Mouse (Mus musculus) forebrain, embryonic 10.5 days (tissue): ENCODE measurements at regions not wholly inside any gene's neighbourhood (a gene's known extent, or its start where the extent isn't known, plus 50 kb on each side); places are given as distances from the start of the nearest gene placed in this dataset.

Source experiments
- DNase-seq: peaks from one replicate; pipeline ENCODE4 v3.0.0-alpha.2; 2017; ENCODE audit warnings: low spot score; ENCODE audit errors: extremely low spot score
- H3K27ac ChIP-seq: fragments of 300-500 bp; sonication (generic); 2 replicates; pipeline ENCODE4 v1.5.1; 2016; ENCODE audit warnings: mild to moderate bottlenecking
- H3K27me3 ChIP-seq: fragments of 300-500 bp; sonication (generic); 2 replicates; pipeline ENCODE4 v1.6.1; 2016; ENCODE audit warnings: mild to moderate bottlenecking; ENCODE audit not compliant: poor library complexity, severe bottlenecking
- H3K36me3 ChIP-seq: fragments of 300-500 bp; sonication (generic); replicated peaks from 2 replicates; pipeline ENCODE4 v1.6.1; 2016; ENCODE audit warnings: mild to moderate bottlenecking, moderate library complexity
- H3K4me1 ChIP-seq: fragments of 300-500 bp; sonication (generic); 2 replicates; pipeline ENCODE4 v1.6.1; 2016
- H3K4me3 ChIP-seq: fragments of 300-500 bp; sonication (generic); 2 replicates; pipeline ENCODE4 v1.5.1; 2016; ENCODE audit warnings: mild to moderate bottlenecking, moderate library complexity
- H3K9me3 ChIP-seq: fragments of 300-500 bp; sonication (generic); 2 replicates; pipeline ENCODE4 v1.6.1; 2016; ENCODE audit warnings: mild to moderate bottlenecking, moderate library complexity
- WGBS: fragments of 180-500 bp; shearing (Covaris S2); methylation state at CpG from one replicate; pipeline ENCODE4 v1.1.7; 2016; 5-methylcytosine and 5-hydroxymethylcytosine counted together

DNA sequence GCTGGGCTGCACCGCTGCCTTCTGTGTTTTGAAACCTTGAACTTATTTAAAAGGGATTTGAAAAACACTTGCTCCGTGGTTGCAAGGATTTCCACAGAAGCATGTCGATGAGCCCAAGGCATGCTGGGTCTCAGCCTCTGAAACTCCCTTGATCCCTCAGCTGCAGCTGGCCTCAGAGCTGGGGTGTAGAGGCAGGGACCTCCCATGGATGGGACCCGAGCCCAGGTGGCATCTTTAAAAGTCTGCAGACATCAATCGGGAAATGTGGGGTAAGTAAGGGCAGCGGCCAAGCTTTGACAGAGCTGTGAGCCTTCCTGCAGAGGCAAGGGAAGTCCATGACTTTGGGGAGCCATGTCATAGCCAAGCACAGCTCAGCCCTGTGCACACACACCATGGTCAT lies 207.1 kb downstream of the Cdc5l start:
- Histone ChIP-seq H3K27ac (0 out of 2 replicates have a peak overlapping the region, but pooled peaks have one; percentile 3), H3K27me3 (no peaks in the 10 kb centered on the region), H3K36me3 (no peaks in the 10 kb centered on the region), H3K9me3 (no peaks in the 10 kb centered on the region), H3K4me1 (peaks cover 36% of the 10 kb centered on the region), H3K4me3 (no peak overlapping the region)
- DNase-seq = no peak
- WGBS = 59% methylated on average over 6 of the region's 6 CpGs

DNA sequence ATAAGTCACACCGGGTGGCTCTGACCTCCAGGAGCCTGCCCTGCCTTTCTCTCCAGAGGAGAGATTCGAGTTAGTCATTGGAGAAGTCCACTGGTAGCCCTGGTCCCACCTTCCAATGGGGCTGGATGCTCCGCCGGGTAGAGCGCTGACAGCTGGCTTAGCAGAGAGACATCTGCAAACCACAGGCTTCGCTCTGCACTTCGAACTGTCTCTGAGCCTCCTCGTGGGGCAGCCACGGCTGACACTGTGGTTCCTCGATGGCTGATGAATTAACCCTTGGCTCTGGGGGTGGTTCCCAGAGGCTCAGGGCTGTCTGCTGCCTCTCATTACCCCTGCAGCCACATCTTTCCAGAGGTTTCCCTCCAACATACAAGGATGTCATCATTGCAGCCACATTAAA lies 211.9 kb downstream of the Cdc5l start:
- H3K27me3 ChIP-seq = no peaks in the 10 kb centered on the region
- 83% methylated on average over 10 of the region's 10 CpGs for WGBS
- H3K4me1 ChIP-seq = peaks cover 33% of the 10 kb centered on the region
- H3K4me3 ChIP-seq = no peak overlapping the region
- H3K9me3 ChIP-seq = no peaks in the 10 kb centered on the region
- no peaks in the 10 kb centered on the region for H3K36me3 ChIP-seq
- no peak for DNase-seq
- H3K27ac ChIP-seq = no peak overlapping the region

DNA sequence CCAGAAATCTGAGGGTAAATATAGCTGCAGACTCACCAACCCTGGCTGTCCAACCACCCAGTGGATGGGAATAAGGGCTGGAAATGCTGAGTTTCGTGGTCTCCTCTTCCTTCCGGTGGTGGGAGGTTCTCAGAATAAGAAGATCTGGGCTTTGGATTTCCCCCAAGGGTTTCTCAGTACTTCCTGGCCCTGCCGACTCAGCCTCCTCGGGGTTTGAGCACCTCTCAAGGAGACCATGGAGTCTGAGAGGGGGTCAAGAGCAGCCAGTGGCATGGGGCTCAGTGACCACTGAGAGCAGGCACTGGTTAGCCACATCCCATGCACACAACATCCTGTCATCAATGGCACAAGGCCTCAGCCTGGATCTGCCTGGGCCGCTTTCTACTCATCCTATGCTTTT lies 216.4 kb downstream of the Cdc5l start:
- H3K9me3 ChIP-seq = no peaks in the 10 kb centered on the region
- H3K27me3 ChIP-seq = no peaks in the 10 kb centered on the region
- no peak for DNase-seq
- WGBS = 91% methylated on average over 5 of the region's 5 CpGs
- peaks cover 31% of the 10 kb centered on the region for H3K4me1 ChIP-seq
- H3K36me3 ChIP-seq = no peaks in the 10 kb centered on the region
- no peak overlapping the region for H3K4me3 ChIP-seq
- H3K27ac ChIP-seq = no peak overlapping the region

DNA sequence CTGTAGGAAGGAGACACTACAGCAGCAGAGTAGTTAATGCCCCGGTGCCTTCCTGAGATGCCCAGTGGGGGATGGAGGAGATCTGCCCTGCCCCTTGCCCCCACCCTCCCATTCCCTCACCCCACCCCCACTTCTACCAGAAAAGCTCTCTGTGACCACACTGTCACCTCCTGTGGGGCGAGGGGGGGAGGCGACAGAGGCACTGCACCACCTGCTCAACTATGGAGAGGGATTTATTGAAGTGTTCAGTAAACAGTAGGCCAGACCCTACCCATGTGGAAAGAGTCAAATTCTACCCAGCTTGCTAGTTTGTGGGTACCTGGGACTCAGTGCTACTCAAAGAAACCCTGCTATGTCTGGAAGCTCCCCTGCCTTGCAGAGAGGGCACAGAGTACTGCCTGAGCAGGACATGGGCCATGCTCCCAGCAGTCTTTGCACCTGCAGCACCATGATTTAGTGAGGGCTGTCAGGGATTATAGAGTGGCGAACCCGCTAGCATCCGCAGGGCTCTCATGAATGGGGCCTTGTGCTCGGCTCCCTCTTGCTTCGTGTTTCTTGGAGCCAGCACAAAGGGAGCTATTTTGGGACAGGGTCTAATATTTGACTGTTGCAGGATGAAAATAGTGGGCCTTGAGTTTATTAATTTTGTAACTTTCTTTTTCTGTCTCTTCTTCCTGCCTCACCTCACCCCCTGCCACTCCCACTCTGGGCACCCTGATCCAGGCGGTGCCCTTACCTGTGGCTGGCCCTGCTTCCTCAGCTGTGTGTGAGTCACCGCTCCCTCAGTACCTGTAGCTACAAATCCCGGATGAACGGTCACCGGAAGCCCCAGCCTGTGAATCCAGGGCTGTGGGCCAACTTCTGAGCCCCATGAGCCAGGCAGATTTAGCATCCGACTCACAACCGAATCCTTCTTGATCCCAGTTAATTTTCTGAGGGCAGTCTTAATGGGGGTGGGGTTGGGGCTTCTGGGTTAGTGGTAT lies 218.2 kb downstream of the Cdc5l start:
- no peak overlapping the region for H3K4me3 ChIP-seq
- no peaks in the 10 kb centered on the region for H3K36me3 ChIP-seq
- WGBS = 76% methylated on average over 15 of the region's 15 CpGs
- peaks cover 28% of the 10 kb centered on the region for H3K4me1 ChIP-seq
- H3K9me3 ChIP-seq = peaks cover 5% of the 10 kb centered on the region; the same call in 1 of the 2 replicates
- H3K27ac ChIP-seq = 0 out of 2 replicates have a peak overlapping the region, but pooled peaks have one; percentile 3
- DNase-seq = no peak
- no peaks in the 10 kb centered on the region for H3K27me3 ChIP-seq

GRCm38 (mm10) chr17:45210984-45211383 lies 222.6 kb downstream of the Cdc5l start:
- Histone ChIP-seq H3K4me1 (peaks cover 22% of the 10 kb centered on the region), H3K36me3 (no peaks in the 10 kb centered on the region), H3K27me3 (no peaks in the 10 kb centered on the region), H3K9me3 (peaks cover 5% of the 10 kb centered on the region; the same call in 1 of the 2 replicates), H3K4me3 (no peak overlapping the region), H3K27ac (no peak overlapping the region)
- 86% methylated on average over 2 of the region's 2 CpGs for WGBS
- DNase-seq = no peak

DNA sequence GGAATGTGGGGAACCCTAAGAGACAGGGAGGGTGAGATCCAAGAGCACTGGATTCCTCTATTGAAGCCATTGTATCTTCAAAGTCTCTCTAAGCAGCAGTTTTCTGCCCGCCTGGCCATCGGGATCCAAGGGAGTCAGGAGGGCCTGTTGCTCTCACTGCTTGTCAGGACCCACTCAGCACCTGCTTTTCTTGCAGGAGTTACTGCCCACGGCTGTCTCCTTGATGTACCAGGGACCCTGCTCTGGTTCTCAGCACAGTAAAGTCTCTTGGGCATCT lies 224.2 kb downstream of the Cdc5l start:
- Histone ChIP-seq H3K9me3 (peaks cover 5% of the 10 kb centered on the region; the same call in 1 of the 2 replicates), H3K27ac (no peak overlapping the region), H3K27me3 (no peaks in the 10 kb centered on the region), H3K4me3 (no peak overlapping the region), H3K36me3 (no peaks in the 10 kb centered on the region), H3K4me1 (peaks cover 11% of the 10 kb centered on the region)
- 69% methylated on average over 3 of the region's 3 CpGs for WGBS
- DNase-seq = no peak

DNA sequence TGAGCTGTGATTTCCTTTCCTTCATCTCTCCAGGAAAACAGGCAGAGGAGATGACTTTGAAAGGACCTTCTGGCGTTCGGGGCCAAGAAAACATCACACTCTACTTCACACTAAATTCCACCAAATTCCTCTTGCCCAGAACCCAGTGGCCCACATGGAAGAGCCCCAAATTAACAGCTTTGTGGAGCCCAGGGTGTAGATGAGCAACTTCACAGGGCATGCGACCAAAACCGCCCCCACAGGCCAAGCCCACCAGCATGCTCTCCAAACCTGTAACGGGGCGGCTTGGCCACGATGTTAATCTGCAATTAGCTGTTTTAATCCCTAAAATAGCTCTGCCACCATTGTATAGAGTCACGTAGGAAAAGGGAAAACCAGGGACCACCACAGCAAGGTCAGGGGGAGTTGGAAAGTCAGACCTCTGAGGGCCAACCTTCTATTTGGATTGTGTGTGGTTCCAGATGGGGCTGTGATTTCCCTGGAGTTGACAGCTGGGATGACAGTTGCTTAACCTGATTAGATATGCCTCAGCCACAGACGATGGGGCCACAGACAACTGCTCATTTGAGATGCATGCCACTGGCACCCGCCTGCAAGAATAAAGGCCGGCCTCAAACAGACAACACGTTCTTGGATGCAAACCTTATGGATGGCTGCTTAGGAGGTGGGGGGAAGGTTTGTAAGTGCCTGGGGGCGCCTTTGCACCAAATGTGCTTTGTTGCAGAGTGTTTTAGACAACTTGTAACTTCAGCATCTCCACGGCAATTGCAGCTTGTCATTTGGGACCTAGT lies 224.7 kb downstream of the Cdc5l start:
- peaks cover 11% of the 10 kb centered on the region for H3K4me1 ChIP-seq
- H3K9me3 ChIP-seq = peaks cover 5% of the 10 kb centered on the region; the same call in 1 of the 2 replicates
- H3K4me3 ChIP-seq = no peak overlapping the region
- WGBS = 49% methylated on average over 14 of the region's 14 CpGs
- H3K27me3 ChIP-seq = no peaks in the 10 kb centered on the region
- H3K27ac ChIP-seq = no peak overlapping the region
- DNase-seq = no peak
- no peaks in the 10 kb centered on the region for H3K36me3 ChIP-seq

- Histone ChIP-seq H3K27ac (no peak overlapping the region), H3K4me3 (no peak overlapping the region), H3K27me3 (no peaks in the 10 kb centered on the region), H3K36me3 (no peaks in the 10 kb centered on the region), H3K4me1 (peaks cover 14% of the 10 kb centered on the region; the same call in 1 of the 2 replicates), H3K9me3 (no peaks in the 10 kb centered on the region)
- WGBS = 93% methylated on average over 6 of the region's 6 CpGs
- no peak for DNase-seq
Observed at GRCm38 (mm10) chr17:45195779-45196178, 237.8 kb downstream of the Cdc5l start.

DNA sequence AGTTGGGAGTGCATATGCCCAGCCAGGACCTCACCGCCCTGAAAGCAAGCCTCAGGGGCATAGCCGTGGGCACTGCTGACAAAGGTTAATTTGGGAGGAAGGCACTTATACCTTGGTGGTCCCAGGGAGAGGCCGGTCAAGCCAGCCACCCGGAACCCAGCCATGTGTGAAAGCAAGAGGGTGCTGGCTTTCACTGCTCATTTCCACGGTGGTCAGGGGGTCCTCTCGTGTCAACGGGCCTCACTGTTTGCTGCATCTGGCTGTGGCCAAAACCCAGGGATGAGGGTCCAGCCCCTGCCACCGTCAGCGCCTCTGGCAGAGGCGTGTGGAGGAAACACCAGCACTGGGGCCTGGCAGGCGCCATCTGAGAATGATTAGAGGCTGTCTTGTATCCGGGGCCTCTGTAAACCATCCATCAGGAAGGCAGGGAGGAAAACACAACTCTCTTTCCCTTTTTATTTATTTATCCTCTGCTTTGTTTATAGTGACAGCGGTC lies 238.7 kb downstream of the Cdc5l start:
- WGBS = 71% methylated on average over 13 of the region's 13 CpGs
- DNase-seq = no peak

DNA sequence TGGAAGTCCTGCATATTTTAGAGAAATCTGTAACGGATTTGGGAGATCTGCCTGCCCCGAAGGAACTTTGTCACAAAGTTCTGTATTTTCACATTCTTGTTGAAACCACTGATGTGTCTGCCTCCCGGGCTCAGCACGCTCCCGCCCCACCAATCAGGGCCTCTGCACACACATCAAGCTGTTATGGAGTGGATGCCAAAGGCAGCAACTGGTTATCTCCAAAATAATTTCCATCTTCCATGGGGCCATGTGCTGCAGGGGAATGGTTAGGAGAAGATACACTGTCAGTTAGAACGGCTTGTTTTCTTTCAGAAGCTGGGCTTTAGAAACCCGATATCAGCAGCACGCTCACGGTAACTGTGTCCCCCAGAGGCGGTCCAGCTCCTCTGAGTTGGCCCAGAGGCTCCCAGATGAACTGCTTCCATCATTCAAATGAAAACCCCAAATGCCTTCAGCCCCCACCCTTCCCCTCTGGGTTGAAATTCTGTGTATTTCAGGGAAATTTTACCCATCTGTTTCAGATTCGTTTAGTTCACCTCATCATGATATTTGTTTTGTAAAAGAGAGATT lies 240.0 kb downstream of the Cdc5l start:
- H3K27ac ChIP-seq = no peak overlapping the region
- DNase-seq = no peak
- H3K4me3 ChIP-seq = no peak overlapping the region
- H3K27me3 ChIP-seq = no peaks in the 10 kb centered on the region
- H3K4me1 ChIP-seq = peaks cover 14% of the 10 kb centered on the region; the same call in 1 of the 2 replicates
- 67% methylated on average over 11 of the region's 11 CpGs for WGBS
- no peaks in the 10 kb centered on the region for H3K36me3 ChIP-seq
- no peaks in the 10 kb centered on the region for H3K9me3 ChIP-seq

More for the DNA sequence above, 238.7 kb downstream of the Cdc5l start:
- Histone ChIP-seq H3K27ac (no peak overlapping the region; the same call in 1 of the 2 replicates), H3K36me3 (no peaks in the 10 kb centered on the region), H3K9me3 (no peaks in the 10 kb centered on the region), H3K4me1 (peaks cover 14% of the 10 kb centered on the region; the same call in 1 of the 2 replicates), H3K27me3 (no peaks in the 10 kb centered on the region), H3K4me3 (no peak overlapping the region)

DNA sequence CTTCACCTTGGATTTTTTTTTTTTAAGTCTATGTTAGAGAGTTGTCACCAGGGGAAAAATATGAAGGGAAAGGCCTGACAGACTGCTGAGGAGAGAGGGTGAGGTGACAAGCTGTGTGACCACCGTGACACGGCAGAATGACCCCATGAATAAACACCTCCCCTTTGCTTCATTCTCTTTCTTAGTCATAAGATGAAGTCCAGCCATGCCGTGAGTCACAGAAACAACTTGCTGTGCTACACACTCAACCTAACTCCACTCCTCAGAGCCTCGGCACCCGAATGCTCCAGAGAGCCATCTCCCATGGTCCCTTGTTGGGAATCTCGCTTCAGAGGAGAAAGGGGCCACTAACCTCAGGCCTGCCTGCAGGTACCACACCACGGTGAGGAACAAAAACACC lies 246.1 kb downstream of the Cdc5l start:
- H3K36me3 ChIP-seq = no peaks in the 10 kb centered on the region
- 83% methylated on average over 7 of the region's 7 CpGs for WGBS
- H3K9me3 ChIP-seq = no peaks in the 10 kb centered on the region
- H3K27ac ChIP-seq = no peak overlapping the region
- DNase-seq = no peak
- no peaks in the 10 kb centered on the region for H3K27me3 ChIP-seq
- no peaks in the 10 kb centered on the region for H3K4me1 ChIP-seq
- H3K4me3 ChIP-seq = no peak overlapping the region

DNA sequence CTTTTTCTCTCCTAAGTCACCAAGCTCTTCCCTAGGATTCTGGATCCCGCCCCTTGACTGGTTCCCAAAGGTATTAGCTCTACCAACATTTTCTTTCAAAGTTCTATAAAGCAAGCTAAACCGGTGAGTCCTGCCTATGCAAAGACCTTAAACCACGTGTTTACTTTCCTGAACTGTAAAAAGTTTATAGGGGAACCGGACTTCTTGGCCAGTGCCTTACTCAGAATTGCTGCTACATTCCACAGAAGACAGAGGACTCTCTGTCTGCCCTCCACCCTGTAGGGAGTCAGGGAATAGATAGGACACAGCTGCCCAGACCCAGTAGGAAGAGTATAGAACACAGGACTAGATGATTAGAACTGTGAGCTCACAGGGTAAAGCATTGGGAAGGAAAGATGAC lies 257.2 kb downstream of the Cdc5l start:
- Histone ChIP-seq H3K4me1 (no peaks in the 10 kb centered on the region), H3K36me3 (no peaks in the 10 kb centered on the region), H3K27ac (no peak overlapping the region), H3K27me3 (no peaks in the 10 kb centered on the region), H3K4me3 (no peak overlapping the region), H3K9me3 (no peaks in the 10 kb centered on the region)
- WGBS = 84% methylated on average over 4 of the region's 4 CpGs
- no peak for DNase-seq
